Mouse (Mus musculus) telencephalon, adult 2 months (tissue): ENCODE measurements around the gene 1700069L16Rik.

Source experiments
- DNase-seq: peaks from one replicate; pipeline ENCODE4 v3.0.0-alpha.2; 2011; ENCODE audit warnings: low read depth, low spot score

1700069L16Rik gene

DNA sequence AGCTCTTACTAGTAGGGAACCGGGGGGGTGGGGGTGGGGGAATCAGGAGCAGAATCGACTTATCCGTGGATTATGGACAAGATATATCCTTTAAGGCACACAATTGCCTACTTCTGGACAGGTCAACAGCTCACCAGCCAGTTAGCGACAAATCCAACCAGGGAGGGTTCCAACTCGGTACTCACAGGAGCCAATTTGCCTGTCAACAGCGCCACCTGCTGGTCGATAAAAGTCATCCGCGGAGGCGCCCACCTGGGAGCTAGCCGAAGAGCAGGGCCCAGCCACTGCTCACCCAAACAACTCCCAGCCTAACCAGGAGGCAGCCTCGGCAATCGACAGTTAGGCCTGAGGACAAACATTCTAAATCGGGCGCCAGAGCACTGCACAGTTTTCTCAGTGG is at the start of gene 1700069L16Rik:
TSS of gene 1700069L16Rik (minus strand) at position 327 of the 400 bp plus-strand sequence.
- DNase-seq: no peak

DNA sequence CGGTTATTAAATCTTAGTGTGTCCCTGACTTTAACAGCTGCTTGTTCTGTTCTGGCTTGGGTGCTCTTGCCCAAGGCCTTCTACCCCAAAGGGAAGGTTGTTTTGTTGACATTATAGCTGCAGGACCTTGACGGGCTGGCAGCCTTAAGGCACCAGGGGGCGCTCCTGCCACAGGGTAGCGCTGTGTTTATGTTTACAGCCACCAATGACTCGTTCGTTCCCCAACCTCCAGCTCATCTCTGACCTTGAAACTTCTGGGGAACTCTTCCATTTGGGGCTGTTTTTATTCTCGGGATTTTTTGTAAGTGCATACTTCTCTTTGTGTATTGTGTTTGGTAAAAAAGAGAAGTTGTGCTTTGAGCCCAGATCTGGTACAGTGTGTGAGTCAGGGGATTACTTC is 49.1 kb upstream of the 1700069L16Rik start:
- DNase-seq: peak; percentile 31

DNA sequence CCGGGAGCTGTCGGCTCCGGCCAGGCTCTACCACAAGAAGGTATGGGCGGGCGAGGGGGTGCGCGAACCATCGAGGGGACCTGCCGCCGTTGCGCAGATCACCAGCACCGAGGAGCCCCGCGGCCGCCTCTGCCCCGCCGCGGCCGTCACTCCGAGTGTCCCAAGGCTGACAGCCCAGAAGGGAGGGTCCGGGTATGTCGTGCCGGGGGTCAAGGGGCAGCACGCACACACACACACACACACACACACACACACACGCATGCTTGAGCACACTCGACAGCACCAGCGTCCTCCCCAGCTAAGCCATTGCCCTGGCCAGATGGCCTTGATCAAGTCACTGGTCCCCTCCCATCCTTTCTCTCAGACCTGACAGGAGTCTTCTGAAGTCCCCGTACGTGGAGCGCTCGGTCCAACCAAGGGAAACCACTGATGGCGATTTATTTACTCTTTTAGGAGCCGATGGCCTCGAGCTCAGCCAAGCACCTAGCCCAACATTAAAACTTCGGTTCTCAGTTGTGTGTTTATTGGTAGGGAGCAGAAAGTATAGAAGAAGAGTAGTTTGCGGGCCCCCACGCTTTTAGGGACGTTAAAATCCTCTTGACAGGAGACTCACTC is 48.4 kb upstream of the 1700069L16Rik start:
- no peak for DNase-seq

DNA sequence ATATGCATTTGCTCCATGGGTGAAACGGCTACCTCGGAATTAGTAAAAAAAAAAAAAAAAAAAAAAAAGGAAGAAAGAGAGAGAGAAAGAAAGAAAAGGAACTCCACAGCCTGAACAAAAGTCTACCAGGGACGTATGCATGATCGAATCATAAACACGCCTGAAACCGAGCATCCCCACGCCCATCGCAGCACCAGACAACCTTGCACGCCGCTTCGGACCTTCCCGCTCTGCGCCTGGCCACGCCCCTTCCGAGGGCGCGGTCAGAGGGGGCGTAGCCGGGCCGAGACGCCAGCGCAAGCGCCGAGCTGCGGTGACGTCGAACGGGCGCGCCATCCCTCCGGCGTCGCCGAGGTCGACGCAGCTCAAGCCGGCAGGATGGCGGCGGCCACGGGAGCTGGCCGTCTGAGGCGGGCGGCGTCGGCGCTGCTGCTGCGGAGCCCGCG is 47.9 kb upstream of the 1700069L16Rik start, which contains the start of the genes Sart3 and Iscu:
TSS of gene Sart3 (minus strand) at position 61 of the 446 bp plus-strand sequence.
TSS of gene Iscu (plus strand) at position 299 of the 446 bp plus-strand sequence.
- peak; percentile 92 for DNase-seq

DNA sequence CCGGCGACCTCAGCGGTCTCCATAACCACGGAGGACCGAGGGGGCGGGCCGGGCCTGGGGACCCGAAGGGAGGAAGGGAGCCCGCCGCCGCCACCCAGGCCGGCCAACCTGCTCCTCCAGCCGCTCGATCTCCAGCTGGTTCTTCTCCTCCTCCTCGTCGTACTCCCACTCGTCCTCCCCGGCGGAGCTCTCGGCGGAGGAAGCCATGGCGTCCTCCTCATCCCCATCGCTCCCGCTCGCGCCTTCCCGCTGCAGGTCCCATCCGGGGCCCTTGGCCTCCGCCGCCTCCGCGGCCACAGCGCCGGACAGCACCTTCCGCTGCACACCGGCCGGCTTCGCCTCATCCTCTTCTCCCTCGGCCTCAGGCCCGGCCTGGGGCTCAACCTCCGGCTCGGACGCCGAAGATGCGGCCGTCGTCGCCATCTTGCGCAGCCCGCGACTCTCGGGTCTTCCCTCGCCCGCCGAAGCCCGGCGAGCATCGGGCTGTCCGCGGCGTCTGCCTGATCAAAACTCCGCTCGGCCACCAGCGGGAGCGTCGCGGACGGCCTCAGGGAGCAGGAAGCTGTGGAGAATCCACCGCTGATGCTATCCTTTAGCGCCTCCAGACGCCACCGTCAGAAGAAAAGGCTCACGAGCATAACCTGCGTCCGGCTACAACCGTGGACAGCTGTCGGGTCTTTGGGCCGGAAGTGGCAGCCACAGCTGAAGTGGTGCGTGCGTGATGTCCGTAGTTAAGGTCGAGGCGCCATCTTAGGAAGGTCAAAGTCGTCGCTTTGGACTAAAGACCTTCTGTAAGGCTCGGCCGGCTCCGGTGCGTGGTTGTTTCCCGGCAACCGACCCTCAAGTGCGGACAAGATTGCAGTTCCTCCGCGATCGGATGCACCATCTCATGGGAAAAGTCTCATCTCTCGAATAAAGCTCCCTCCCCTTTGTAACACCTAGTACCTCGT is 46.9 kb upstream of the 1700069L16Rik start:
- DNase-seq: peak; percentile 91

DNA sequence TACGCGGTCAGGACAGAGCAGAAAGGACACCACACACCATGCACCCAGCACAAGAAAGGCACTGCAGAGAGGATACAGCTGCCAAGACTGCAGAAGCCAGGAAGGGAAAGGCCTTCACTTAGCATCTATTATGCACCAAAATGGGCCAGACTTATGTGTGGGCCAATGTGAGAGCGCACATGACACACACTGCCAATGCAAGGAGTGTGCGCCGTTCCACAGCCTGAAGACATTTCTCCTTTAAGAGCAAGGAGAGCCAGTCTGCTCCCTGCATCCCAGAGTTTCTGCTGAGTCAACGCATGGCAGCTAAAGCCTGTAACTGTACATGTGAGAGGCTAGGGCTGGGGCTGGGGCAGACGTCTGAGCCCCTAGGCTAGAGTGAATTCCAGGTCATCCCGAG is 44.2 kb upstream of the 1700069L16Rik start:
- no peak for DNase-seq

DNA sequence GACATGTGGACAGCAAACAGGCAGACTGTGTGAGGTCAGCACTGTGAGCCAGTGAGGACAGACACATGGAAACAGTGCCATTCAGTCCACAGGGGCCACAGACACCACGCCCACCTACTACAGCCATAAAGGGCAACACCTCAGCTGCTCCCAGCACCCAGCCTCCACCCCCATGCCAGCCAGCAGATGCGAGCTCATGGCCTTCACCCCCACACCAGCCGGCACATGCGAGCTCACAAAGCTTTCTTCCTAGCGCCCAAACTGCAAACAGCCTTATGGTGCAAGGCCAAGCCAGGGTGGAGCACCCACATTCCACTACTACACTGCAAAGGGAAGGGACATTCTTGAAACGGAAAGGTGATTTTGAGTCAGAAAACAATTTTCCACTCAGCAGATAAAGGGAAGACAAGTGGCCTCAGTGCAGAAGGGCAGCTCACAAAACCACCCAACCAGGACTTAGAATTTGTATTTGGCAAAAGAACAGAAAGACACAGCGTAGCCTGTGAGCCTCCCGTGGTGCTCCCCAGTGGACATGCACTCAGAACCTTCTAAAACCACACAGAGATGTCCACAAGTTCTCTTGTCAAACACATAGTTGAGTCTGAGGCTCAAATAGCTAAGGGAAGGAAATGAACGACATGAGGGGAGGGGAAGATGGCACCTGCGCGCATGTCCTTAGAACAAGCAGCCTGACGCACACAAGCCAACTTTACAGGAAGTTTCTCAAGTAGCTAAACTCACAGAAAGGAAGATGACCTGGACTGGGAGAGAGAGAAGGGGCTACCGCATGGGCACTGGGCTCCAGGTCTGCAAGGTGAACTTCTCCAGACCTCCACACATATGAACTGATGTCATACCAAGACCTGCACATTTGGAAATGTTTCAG is 41.3 kb upstream of the 1700069L16Rik start:
- DNase-seq: no peak

DNA sequence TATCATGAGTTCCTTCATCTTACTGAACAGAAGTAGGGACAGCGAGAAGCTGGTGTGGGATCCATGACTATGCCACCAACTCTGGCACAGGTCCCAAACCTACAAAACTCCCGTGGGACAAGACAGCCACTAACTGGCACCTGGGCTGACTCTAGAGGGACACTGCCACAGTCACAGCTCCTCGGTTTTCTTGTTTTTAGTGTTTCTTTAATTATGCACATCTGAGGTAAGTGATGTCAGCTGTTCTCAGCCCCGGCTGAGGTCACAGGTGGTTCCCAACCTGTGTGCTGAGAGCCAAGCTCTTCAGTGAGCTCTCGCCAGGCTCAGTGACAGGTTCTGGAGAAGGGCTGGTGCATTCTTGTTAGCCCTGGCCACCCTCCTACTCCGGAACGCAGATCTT is 39.9 kb upstream of the 1700069L16Rik start:
- no peak for DNase-seq

DNA sequence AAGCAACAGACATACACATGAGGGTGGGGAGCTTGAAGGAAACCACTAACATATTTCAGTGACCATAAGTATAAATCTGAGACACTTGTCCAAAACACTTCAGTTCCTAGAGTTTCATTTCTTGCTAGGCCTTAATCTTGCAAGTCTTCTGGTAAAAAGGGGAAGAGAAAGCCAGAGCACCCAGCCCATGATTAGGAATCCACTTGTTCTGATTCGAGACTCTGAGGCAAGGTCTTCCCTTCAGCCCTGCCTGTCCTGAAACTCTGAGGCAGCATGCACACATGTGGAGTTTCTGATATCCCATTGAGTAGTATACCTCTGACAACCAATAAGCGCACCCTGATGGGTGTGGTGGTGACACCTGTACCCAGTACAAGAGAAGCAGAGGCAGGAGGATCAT is 37.0 kb upstream of the 1700069L16Rik start:
- DNase-seq: no peak

DNA sequence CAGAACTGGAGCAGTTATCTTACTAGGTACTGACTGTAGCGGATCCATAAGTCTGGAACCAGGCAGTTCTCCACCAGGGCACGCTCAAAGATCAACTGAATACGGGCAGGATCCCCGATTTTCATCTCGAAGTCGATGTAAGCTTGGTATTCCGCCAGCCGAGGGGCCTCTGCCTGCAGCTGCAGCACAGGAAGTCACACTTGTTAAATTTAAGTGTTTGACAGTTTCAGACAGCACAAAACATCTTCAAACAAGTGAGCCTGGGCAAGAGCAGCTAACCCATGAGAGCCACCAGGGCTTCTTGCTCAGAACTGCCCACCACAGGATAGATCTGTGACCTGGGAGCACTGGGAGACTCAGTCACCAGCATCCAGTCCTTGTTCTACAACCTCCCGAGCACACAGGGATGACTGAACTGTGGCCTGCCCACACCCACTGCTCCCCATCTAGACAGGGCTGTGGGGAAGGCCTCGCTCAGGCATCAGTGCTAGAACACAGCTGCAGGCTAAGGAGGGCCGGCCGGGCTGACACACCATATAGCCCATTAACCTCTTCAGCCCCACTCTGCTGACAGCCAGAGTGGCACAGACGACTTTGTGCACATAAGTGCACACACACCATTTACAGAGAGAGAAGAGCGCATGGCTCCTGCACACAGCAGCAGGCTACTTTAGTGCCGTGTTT is 30.9 kb upstream of the 1700069L16Rik start:
- DNase-seq: no peak

DNA sequence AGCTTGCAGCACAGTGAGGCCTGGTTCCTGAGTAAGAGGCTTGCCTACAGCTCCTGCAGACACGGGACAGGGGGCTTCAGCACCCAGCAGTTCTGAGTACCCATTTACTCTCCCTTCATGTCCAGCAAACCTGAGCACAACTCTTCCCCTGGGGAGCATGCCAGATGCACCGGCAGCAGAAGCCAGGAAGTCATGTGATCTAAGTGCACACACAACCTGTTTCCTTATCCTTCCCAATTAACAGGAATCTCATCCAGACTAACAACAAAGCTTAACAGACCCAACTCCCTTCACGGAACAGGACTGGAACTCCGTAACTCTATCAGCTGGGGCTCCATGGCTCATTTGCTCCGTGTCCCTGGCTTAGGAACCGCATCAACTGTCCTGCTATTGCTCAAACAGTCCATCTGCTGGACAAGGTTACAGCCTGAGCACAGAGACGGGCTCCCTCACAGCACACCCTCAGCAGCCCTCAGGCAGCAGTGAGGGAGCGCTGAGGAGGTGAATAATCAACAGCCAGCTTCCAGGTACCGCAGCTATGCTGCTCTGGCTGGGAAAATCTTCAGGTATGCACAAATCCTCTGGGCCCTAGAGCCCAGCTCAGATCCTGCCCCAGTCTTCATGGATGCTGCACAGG is 27.1 kb upstream of the 1700069L16Rik start:
- no peak for DNase-seq

DNA sequence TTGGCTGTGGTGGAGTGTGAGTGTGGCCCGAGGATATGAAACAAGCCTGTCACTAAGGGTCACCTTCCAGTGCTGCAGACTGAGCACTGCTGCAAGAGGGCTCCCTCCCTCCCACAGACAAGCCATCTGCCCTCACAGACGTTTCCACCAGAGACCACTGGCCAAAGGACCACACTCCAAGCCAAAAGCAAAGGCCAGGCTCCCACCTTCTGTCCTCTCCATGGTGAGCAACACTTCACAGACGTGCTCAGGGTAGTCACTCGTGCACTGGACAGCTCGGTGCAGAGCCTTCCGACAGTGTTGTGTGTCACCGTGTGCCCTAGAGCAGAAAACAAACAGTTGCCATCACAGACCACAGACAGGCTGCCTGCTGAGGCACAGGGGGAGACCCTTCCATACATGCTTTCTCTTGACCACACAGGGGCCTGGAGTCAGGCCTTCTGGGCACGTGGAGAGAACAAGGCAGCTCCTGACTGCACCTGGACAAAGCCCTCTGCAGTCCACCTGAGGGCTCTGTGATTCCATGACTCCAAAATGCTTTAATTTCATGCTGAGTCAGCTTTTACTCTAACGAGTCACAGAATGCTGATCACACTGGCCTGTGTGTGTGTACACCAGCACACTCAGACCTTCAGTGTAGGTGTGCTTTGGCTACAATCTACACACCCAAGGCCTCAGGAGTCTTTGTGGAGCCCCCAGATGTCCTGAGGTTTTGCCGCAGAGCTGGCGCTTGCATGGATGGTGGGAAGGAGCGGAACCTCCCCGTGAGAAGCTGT is 24.2 kb upstream of the 1700069L16Rik start:
- DNase-seq: no peak

DNA sequence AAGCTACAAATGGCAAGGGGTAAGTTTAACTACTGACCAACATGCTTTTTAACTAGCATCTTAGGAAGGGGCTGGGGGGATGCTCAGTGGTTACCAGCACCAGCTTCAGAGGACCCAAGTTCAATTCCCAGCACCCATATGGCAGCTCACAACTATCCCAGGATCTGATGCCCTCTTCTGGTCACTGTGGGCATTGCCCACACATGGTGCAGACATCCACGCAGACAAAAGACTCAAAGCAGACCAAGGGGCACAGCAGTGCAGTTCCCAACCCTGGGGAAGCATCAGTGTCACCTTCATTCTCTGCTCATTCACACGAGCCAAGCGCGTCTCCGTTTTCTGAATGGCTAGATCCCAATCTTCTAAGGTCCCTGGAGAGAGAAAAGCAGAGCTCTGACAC is 23.1 kb upstream of the 1700069L16Rik start:
- no peak for DNase-seq

DNA sequence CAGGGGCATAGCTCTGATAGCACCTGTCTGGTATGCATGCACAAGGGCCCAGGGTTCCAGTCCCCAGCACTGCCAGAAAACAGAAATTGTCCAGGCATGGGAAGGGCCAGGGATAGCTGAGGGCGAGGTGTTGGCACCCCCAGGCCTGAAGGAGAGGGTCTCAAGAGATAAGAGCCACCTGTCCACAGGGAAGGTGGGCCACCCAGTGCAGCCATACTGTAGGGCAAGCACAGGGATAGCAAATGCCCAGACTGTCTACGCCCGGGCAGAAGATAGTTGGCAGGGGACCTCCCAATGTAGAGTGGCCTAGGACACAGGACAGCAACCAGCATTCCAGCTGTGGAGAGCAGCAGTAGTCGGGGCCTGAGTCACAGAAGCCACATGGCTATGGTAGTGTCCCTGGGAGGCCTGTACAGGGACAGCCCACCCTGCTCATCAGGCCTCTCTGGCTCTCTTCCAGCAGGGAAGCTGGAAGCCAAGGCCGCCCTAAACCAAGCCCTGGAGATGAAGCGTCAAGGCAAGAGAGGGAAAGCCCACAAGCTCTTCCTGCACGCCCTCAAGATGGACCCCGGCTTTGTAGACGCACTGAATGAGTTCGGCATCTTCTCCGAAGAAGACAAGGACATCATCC is 13.2 kb upstream of the 1700069L16Rik start:
- DNase-seq: no peak

DNA sequence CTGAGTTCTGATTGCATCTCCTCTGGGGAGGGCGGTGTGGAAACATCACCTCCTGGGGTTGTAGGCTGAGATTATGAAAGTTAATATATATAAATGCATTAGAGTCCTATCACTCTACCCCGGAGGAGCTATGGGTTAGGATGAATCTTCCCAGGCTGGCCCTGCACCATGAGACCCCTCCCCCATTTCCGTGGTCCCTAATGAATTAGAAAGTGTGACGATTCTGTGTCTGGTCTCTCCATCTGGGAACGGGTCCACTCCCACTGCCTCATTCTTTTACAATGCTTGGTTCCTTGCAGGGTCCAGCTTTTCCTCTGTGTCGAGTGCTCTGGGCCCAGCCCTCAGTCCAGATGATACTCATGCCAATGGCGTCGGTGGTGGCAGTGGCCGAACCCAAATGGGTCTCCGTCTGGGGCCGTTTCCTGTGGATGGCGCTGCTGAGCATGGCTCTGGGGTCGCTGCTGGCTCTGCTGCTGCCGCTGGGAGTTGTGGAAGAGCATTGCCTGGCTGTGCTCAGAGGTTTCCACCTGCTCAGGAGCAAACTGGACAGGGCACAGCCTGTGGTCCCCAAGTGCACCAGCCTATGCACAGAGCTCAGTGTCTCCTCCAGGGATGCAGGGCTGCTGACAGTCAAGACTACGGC is 12.1 kb upstream of the 1700069L16Rik start:
- DNase-seq: no peak

DNA sequence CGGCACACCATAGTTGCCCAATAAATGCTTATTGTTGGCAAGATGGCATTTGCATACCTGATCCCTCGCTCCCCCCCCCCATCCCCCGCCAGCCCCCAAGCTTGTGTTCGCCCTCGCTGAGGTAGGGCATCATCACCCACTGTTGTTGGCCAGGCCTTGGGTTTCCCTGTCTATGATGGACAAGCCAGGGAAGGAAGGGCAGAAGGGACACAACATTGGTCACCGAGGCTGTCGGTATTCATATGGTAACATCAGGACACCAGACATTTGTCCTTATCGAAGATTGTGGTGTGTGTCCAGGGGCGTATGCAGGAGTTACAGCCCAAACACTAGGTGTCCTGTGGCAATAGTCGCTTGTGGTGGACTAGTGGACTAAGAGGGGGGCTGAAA is 11.5 kb upstream of the 1700069L16Rik start:
- no peak for DNase-seq

DNA sequence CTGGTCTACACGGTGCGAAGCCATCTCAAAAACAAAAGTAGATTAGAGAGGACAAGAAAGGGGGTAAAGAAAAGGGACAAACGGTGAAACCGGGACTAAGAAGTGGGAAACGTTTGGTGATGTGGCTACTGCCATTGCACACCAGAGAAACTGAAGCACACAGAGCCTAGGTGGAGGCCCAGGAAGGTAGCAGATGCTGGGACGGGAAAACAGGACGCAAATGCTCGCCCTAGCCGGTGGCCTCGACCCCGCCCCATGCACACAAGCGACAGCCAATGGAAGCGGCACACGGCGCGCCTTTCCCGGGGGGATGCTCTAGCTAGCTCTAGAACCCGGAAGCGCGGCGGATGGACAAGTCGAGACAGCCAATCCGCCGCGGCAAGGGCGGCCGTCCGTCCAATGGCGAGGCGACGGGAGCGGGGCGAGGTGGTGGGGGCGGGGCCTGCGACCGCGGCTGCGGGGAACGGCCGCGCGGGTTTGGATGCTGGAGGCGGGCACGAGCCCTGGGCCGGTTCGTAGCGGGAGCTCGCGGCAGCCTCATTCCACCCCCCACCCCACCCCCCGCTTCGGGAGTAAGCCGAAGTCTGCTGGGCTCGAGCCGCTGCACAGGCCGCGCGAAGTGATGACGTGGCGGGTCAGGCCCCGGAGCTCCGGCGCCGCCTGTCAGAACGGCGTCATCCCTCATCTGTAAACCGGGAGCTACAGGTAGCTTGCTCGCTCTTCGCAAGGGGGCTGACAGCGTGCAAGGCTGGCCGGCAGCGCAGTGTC is 11.0 kb upstream of the 1700069L16Rik start, which contains the start of gene Ficd:
TSS of gene Ficd (plus strand) at position 459 of the 768 bp plus-strand sequence.
- DNase-seq: peak; percentile 95

DNA sequence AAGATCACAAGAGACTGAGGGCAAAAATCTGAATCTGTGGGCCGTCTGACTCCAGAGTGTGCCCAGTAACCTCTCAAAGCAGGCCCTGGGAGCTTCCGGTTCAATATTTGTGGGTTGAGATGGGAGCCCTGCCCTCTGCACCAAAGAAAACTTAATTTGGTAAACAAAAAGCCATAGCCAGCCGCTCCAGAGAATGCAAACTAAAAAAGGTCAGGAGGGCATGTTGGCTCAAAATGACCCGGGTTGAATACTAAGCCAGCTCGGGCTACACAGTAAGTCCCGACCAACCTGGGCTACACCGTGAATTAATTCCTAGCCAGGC is 10.4 kb upstream of the 1700069L16Rik start:
- no peak for DNase-seq
